ENCODE assay signal across 8 mouse cellular contexts in the genomic region with DNA sequence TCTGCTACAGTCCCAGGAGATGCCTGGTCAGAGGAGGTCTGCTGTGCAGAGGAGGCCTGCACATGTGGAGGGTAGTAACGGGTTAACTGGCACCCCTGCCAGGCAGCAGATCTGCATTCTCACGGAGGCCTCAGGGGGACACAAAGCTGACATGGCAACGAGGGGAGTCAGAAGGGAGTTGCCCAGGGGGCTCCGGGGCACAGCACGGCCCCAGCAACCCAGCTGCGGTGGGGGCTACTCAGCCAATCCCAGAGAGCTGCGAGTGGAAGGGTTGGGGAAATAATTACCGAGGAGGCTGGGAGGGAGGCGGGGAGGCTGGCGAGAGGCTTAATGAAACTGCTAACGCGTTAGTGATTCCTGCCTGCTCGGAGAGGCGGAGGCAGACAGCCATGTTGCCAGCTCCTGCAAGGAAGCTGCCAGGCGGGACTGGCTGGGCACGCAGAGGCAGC. TPM values are rescaled to one million over a fixed set of nuclear protein-coding genes. Genes with fewer than 3 reads are reported as not detected.
DNase-seq lines count a peak whose midpoint lies in the region; ATAC-seq lines count a peak whose summit lies in the region.

No protein-coding gene starts in this region.

- intact Hi-C loops in left cerebral cortex, postnatal 36 days (cut with DNase I): loop anchor here (5.0 kb wide), 1 partner anchor 36 kb away; no protein-coding TSS in a partner anchor

- H3K27me3 ChIP-seq in intestine, embryonic 15.5 days (replicated peaks): peaks cover 11% of the 10 kb centered on the region; the same call in 1 of the 2 replicates

- no peak overlapping the region for H3K27ac ChIP-seq in intestine, embryonic 15.5 days

- H3K4me3 ChIP-seq in intestine, embryonic 15.5 days (replicated peaks): no peak overlapping the region

- no peak overlapping the region for H3K9ac ChIP-seq in intestine, embryonic 15.5 days

- peak; percentile 36 to 54 for DNase-seq in cerebellum, postnatal 25 days
- DNase-seq in cerebellum, postnatal 36 days: no peak
- peak; percentile 64 to 71 for DNase-seq in left cerebral cortex, postnatal 36 days (ENCODE audit: low spot score in 2 of 2)
- DNase-seq in right cerebral cortex, adult 2 months (ENCODE audit: low spot score in 2 of 2): peak; percentile 70 to 72
- DNase-seq in urinary bladder, postnatal 36 days (ENCODE audit: low spot score in 2 of 2): no peak
- DNase-seq in thymus, postnatal 4 days: no peak

- 33% methylated on average over 16 of the region's 16 CpGs for WGBS in intestine, embryonic 15.5 days

- ATAC-seq in common myeloid progenitor, adult 5-6 weeks (replicated peaks; ENCODE audit: low read depth, poor library complexity, severe bottlenecking): peak; percentile 48
- ATAC-seq in intestine, embryonic 15.5 days: no peak

- peak overlapping the region; percentile 26; the same call in 1 of the 2 replicates for H3K4me2 ChIP-seq in intestine, embryonic 15.5 days (replicated peaks)

- H3K9me3 ChIP-seq in intestine, embryonic 15.5 days: no peaks in the 10 kb centered on the region

- no peaks in the 10 kb centered on the region for H3K36me3 ChIP-seq in intestine, embryonic 15.5 days

- H3K4me1 ChIP-seq in intestine, embryonic 15.5 days (replicated peaks): peaks cover 46% of the 10 kb centered on the region

RNA-seq across cellular contexts. Expression of gene Tcf20, which starts 29.4 kb away (rescaled TPM):
- 101 and 107 TPM in 2 replicates for total RNA-seq in common myeloid progenitor, adult 5-6 weeks (2017)
- polyA plus RNA-seq in intestine, embryonic 15.5 days (2015; fragmentation: Nextera tagmentation; extraction: Ambion mirVana): 7.0 and 7.7 TPM in 2 replicates
- total RNA-seq in left cerebral cortex, postnatal 36 days (2021): 100 to 1,000 TPM; 210 to 218 TPM

Comparison
In these comparisons a context has a peak if more than half of its experiments do, and no peak if none do; other contexts are left out.
1. DNase-seq: peak in cerebellum, postnatal 25 days (2 of 2), left cerebral cortex, postnatal 36 days (2 of 2) and right cerebral cortex, adult 2 months (2 of 2); none in cerebellum, postnatal 36 days (0 of 2), urinary bladder, postnatal 36 days (0 of 2) and thymus, postnatal 4 days (single experiment).